Mouse (Mus musculus) layer of hippocampus, adult 8-10 months (tissue): Measurements from ENCODE around the gene Plvap. TPM values are rescaled to one million over a fixed set of nuclear protein-coding genes. Genes with fewer than 3 reads are reported as not detected.
"Not testable (repeated sequence)": the region's sequence is repeated elsewhere in the genome, so short reads cannot be mapped to it uniquely, and the experiment has no call there.

Experiments used
- DNase-seq, 2 experiments: peaks; one replicate each; pipeline ENCODE4 v3.0.0; 2022; ENCODE audit warnings: low spot score in 2 of 2
- total RNA-seq, 4 experiments: library from RNA; stranded (reverse); gene quantifications; 2 replicates each; pipeline ENCODE4 v1.2.4; 2022

Plvap gene
- 1 to 10 TPM; 6.2 to 9.6 (median 7.4) TPM for total RNA-seq

DNA sequence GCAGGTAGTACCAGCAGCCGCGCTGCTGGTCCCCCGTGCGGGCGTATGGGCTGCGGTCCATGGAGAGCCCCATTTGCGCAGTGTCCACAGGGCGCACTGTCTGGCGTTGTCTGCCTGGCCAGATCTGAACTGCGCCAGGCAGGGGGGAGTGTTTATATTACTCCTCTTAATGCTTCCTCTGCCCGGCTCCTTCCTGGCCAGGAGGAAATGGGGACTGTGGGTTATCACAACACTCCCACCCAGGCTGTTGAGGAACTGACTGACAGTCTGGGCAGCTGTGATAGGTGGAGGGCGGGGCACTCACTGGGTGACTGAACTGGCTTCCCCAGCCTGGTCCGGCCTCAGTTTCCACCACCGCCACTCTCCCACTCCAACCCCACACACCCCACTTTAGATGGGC lies at the start of gene Plvap:
TSS of gene Plvap (minus strand) at position 109 of the 400 bp plus-strand sequence.
- DNase-seq, result no peak

DNA sequence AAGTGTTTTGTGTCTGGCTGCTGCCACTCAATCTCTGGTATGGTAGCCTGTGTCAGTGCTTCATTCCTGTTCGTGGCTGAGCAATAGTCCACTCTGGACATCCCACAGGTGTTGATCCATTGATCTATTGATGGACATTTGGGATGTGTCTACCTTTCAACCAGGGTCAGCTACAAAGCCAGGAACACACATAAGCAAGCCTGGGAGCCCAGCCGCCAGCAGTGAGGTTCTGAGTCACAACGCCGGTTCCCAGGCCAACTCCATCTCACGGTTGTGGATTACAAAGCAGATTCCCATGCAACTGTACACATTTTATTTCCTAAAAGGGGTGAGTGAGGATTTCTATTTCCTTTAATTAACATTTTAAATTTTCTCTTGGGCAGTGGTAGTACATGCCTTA lies 49.2 kb upstream of the Plvap start:
- no peak for DNase-seq

DNA sequence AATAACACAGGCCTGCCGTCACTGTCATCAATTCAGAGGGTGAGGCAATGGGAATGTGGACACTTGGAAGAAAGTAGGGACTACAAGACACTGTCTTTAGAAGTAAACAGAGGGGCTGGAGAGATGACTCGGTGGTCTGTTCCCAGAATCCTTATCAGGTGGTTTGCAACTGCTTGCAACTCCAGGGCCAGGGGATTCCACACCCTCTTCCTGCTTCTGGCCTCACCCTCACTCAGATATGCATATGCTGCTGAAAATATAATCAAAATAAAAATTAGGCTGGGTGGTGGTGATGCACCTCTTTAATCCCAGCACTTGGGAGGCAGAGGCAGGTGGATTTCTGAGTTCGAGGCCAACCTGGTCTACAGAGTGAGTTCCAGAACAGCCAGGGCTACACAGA lies 48.5 kb upstream of the Plvap start:
- DNase-seq, result no peak

DNA sequence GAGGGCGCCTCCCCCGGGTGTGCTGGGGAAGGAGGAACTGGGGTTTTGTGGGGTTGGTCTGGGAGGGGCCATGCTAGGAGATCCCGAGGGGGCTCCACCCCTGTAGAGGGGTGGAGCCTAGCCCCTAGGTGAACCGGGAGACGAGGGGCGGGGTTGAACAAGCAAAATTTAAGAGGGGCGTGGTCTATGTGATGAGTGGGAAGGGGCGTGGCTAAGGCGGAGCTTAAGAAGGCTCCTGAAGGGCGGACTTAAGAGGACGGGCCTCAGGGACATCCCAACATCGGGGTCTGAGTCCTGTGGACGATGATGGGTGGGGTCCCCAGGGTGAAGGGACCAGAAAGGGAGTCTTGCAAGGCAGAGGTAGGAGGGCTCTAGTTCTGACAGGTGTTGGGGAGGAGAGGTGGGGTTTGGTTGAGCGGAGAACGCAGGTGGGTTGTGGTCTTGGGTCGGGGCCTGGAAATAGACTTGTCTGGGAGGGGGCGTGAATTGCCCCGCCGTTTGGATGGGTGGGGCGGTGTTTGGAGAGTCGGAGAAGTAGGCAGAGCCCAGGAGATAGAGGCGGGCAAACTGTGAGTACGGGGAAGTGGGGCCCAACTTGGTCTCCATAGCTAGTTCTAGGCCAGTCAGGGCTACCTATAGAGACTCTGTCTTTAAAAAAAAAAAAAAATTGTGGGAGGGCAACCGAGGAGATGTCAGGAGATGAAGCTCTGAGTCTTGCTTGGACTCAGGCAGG lies 47.6 kb upstream of the Plvap start:
- no peak for DNase-seq

DNA sequence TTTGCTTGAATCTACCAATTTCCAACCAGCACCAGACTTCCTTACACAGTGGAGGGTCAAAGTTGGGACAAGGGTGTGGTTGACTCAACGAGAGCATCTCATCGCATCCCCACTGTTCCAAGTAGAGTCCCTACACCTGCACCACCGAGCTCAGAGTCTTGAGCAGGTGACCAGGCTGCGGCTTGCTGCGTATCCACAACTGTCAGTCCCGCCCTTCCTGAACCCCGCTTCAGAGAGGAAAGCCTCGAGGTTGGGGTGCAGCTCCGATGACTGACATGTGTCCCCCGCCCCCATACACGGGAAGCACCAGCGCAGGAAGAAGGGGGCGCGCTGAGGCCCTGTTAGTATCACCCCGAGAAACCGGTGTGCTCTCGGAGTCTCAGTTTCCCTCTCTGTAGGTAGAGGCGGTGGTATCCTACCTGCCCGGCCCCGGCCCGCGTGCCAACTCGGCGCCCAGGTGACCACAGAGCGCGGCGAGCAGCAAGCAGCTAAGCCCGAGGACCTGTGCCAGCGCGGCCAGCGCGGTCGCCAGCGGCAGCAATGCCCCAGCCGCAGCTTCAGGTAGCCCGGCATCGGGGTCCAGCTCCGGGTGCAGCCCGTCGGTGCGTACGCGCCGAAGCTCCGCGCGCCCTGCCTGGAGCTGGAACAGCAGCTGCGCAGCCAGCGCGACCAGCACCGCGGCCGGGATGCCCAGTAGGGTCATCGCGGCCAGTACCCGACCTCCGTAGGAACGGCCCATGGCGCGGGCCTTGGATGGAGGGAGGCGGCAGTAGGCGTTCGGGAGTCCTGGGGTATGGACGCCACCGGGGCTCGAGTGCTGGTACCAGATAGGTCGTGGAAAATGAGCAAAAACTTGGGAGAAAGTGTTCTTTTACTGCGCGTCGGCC lies 46.8 kb upstream of the Plvap start, which contains the start of gene Tmem221:
TSS of gene Tmem221 (minus strand) at position 801 of the 887 bp plus-strand sequence.
- no peak for DNase-seq

DNA sequence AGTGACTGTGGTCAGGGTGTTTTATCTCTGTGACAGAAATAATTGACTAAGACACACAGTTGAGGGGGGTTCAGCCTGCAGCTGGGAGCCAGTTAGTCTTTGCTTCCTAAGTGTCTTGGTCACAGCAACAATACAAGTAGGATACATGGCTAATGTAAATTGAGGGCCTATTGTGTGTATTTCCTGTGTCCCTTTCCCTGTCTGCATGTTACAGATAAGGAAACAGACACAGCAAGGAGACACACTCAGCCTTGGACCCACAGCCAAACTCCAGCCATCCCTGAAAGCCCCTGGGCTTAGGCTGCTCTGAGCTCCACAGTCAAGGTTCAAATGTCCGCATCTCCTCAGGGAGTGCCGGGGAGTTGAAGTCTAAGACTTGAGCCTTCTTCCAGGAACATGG lies 43.1 kb upstream of the Plvap start:
- DNase-seq, result no peak

GRCm38 (mm10) chr8:71554001-71554400 lies 42.4 kb upstream of the Plvap start:
- DNase-seq, result no peak

- DNase-seq, result no peak
Measured at GRCm38 (mm10) chr8:71552770-71553169, 41.2 kb upstream of the Plvap start.

GRCm38 (mm10) chr8:71550754-71551153 lies 39.2 kb upstream of the Plvap start:
- no peak for DNase-seq

- no peak for DNase-seq
Measured at GRCm38 (mm10) chr8:71547590-71547989, 36.0 kb upstream of the Plvap start.

GRCm38 (mm10) chr8:71545053-71545452 lies 33.5 kb upstream of the Plvap start:
- DNase-seq, result no peak

DNA sequence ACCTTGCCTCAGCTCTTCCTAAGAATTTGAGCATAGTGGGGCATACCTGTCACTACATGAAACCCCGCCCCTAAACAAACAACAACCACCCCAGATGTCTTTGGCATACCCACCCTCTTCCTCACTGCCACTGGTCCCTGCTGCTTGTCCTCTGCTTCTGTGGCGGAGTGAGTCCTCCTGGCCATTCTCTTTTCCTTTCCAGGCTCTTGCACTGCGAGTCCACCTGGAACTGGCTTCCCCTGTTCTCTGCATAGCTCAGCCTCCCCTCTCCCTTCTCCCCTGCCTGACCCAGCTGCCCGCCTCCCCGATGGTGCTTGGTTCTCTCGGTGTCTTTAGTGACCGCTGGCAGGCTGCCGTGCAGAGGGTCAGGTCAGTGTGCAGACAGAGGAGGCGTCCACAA lies 32.2 kb upstream of the Plvap start:
- DNase-seq, result no peak

DNA sequence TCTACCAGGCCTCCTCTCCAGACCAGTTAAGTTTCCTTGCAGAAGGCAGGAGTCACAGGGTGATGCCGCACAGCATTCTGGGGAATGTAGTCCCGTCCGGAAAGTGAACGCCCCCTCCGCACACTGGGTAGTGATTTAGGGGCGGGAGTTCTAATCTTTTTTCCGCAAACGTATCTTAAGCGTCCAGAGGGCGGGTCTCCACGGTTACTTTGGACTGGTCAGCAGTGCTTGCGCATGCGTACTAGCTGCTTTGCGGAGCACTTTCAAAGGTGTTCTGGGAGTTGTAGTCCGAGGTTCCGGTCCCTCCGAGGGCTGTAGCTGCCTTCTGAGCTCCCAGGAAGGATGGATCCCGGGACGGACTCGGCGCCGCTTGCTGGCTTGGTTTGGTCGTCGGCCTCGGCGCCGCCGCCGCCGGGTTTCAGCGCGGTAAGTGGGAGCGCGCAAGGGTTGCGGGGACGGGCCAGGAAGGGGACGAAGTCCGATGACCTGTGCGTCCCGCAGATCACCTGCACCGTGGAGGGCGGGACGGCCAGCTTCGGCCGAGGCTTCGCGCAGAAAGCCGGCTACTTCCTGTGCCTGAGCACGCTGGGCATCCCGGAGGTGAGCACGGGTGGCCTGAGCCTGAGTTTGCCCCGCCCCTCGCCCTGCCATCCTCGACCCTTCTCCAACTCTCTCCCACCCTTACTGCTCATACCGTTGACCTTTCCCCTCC lies 31.2 kb upstream of the Plvap start, which contains the start of gene Mvb12a:
TSS of gene Mvb12a (plus strand) at position 291 of the 712 bp plus-strand sequence.
- DNase-seq, result peak; percentile 97 to 99

GRCm38 (mm10) chr8:71537028-71537867 lies 25.7 kb upstream of the Plvap start, which contains the start of gene Bst2:
Gene Bst2 (minus strand): TSS chr8:71537456.
- no peak for DNase-seq

DNA sequence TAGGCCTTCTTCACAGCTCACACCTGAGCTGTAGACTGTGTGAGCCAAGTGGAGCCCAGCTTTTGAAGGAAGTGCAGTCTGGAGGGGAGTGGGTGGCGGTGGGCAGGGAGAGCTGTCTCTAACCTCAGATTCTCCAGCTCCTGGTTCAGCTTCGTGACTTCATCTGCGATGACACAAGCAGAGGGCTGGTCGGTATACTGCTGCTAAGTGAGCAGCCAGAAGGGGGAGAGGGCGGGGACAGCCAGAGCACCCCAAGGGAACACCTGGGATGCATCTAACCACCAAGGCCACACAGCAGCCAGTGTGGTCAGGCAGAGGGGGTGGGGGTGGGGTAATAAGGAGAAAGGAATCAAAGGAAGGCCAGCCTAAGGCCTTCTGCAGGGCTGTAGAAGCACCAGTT lies 24.1 kb upstream of the Plvap start:
- DNase-seq, result no peak

DNA sequence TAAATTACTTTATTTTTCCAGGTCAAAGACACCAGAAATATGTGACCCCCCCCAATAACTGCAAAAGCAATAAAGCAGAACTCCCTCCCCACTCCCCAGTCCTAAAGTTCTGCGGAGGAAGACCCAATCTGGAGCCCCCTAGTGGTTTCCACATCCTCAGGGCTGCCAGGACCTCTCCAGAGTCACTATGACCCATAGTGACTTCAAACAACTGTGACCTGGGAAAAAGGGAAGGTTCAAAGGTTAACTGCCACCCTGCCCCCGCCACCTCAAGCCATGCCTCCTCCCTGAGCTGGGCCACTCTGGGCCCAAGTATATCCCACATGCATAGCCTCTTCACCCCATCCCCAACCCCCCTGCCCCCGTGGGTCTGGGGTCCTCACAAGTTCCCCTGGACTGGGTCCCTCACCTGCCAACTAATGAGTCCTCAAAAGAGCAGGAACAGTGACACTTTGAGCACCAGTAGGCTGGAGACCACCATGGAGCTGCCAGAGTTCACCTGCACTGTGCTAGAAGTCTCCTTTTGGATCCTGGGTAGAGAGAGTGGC lies 22.8 kb upstream of the Plvap start:
- DNase-seq, result no peak

GRCm38 (mm10) chr8:71530735-71531467 lies 19.3 kb upstream of the Plvap start:
- DNase-seq, result not testable (repeated sequence)

DNA sequence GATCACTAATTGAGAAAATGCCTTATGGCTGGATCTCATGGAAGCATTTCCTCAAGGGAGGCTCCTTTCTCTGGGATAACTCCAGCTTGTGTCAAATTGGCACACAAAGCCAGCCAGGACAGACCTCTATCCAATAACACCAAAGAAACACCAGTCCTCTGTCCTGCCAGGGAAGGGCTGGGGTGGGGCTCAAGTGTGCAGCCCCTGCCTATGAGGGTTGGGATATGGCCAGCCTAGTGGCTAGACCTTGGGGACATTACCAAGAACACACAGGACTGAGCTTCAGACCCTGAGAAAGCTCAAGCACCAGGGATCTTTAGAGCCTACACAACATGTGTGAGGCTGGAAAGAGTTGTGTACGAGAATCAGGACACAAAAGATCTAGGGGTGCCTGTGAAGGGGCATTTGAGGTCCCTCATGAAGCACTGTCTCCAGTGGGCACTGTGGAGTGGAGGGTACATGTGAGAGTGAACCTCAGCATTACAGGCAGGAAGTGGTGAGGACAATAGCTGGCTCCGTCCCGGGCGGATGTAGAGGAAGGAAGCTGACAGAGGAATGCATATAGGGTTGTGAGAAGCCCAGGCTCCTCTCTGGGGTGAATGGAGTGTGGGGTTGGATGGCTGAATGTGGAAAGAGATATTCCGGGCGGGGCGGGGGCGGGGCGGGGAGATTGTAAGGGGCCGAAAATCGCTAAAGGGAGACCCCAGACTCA lies 17.0 kb upstream of the Plvap start:
- no peak for DNase-seq
